Mouse (Mus musculus) fat pad, adult 2 months (tissue): ENCODE data around the gene 4430402I18Rik.
A peak's percentile ranks its signal among the peaks of the same experiment; 100 is the strongest.

ENCODE experiments used
- DNase-seq: peaks from one replicate; pipeline ENCODE4 v3.0.0-alpha.2; 2011; ENCODE audit warnings: low read depth, low spot score; ENCODE audit errors: extremely low read depth

The 4430402I18Rik gene

DNA sequence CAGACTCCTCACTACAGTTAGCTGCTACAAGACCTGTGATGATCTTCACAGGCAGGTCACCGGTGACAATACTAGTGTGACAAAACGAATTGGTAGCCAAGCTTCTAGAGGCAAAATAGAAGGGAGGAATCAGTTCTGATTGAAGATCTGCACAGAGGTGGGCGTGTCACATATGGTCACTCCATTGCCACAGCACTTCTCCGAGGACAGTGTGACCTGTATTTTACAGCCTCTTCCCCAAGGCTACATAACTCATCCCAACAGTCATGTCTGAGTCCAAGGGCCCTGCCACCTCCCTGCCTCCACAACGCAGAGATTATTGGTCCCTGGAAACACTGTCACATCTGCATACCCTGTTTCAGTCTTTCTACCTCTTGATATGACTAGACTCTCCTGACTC, 1.6 kb upstream of the 4430402I18Rik start:
- no peak for DNase-seq

DNA sequence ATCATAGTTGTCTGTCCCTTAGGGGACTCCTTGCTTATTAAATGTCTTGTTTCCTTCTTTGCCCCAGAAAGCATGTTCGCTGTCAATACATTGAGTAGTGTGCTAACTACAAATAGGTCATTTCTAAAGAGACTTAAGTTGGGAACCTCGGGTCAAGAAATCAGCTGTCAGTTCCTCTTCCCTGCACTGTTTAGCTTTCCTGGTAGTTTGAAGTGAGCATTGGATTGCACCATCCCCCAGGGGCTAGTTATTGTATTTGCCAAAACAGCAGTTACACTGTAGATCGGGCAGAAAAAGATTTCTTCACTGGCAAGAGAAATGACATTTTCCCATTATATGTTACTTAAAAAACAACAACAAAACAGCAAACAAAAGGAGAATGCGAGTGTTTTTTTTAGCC, 578 bp upstream of the 4430402I18Rik start:
- no peak for DNase-seq

GRCm38 (mm10) chr19:28964552-28964903, 3.1 kb downstream of the 4430402I18Rik start:
- DNase-seq: no peak

- no peak for DNase-seq
These were observed 3.6 kb downstream of the 4430402I18Rik start, which contains the start of gene Plpp6 for GRCm38 (mm10) chr19:28963842-28964551. Gene Plpp6, plus strand, starts transcription at chr19:28963953.

DNA sequence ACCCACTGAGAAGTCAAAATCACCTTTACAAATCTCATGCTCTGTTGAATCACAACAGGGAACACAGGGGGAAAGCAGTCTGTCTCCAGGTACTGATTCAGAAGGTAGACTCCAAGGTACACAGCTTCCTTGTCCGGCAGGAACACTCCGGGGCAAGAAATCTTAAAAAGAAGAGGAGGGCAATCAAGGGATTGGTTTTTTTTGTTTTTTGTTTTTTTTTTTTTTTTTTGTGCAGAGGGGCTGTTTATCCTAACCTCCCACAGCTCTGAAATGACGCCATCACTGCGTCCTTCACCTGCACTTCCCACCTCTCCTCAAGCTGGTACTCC, 4.1 kb downstream of the 4430402I18Rik start:
- DNase-seq: peak; percentile 71

DNA sequence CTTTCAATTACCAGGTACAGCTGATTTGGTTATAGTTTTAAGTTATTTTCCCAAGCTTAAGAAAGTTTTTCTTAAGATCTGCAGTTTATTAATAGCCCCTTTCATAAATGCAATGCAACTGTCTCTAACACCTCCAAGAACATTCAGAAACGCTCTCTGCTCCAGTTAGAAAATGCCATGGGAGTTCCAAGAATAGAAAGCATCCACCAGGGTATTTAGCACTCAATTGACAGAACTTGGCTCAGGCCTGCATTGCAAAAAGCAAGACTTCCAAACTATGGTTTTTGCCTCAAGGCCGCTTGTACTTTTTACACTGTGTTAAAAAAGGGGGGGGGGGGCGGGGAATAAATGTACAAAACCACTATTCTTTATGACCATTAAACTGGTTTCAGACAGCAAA, 4.5 kb downstream of the 4430402I18Rik start:
- no peak for DNase-seq

DNA sequence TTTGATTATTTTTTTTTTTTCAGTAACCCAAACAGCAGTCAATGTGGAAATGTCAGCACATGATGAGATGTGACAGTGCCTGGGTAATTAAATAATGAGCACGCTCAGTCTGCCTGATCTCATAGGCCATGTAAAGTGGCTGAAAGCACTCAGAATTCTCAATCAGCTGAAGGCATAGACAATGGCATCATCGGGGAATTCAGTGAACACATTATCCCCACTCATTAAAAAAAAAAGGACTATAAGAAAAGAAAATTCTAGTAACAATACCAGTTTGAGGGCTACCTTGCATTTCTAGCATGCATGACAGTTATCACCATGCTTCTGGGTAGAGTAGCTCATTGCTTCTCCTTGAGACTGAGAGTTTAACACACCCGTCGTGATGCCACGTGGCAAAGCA, 16.3 kb downstream of the 4430402I18Rik start:
- no peak for DNase-seq

DNA sequence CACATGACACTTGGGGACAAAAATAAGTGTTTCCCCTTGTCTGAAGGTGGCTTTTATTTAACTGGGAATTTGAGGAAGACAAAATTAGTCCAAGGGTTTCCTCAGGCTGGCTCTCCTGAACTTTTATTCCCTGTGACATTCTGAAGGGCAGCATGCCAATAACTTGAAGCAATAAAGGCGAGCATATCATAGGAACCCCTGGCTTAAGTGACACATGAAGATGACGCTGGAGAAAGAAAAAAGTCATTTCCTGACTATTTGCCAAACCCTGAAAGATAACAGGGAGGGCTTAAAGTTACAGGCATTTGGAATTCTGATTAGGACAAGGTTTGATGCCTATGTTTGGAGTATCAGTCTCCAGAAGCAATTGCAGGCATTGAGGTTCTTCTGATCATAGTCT, 20.3 kb downstream of the 4430402I18Rik start:
- no peak for DNase-seq

GRCm38 (mm10) chr19:28946782-28947181, 20.8 kb downstream of the 4430402I18Rik start:
- DNase-seq: no peak

DNA sequence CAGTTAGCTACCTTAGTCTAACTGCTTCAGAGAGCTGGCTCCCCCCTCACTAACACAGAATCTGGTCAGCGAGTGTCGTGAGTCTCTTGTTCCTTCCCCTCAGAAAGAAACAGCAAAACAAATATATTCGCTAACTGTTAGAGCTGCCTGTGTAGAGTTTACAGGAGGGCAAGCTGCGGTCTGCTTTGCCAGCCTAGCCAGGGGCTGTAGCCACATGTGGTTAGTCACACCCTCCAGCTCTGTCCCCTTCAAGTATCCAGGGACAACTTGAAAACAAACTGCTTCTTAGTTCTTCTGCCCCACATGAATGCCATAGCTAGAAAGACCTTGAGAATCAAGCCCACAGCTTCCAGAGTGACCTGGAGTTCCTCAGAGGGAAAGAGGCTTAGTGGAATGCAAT, 26.3 kb downstream of the 4430402I18Rik start:
- DNase-seq: no peak

DNA sequence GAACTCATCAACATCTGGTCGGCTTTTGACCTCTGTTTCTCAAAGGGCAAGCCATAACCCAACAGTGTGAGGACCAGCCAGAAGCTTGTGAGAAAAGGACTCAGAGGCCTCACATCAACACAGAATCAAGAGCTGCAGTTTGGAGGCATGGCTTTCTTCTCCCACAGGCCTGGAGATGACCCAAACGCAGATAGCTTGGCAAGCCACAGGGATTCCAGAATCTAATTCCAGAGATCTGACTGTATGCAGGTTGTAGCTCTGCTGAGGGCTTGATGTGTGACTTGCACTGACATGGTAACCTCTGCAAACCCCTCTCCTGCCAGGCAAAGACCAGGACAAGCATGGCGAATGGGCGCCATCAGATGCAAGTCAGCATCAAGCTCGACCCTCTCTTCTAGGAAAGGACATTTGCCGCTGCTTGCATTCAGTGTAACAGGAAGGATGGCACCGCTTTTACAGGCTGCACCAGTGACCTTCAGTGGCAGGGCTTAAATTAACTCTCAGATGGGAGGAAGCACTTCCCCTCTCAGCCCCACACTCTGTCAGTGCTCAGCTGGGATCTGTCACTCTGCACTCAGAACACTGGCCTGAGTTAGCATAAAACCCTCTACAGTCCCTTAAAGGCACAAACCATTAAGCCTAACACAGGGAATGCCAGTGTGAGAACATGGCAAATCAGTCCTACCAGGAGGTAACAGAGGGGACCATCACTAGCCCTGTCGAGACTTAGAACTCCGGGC, 27.3 kb downstream of the 4430402I18Rik start:
- no peak for DNase-seq

- no peak for DNase-seq
These were observed 32.7 kb downstream of the 4430402I18Rik start for GRCm38 (mm10) chr19:28934897-28935296.

DNA sequence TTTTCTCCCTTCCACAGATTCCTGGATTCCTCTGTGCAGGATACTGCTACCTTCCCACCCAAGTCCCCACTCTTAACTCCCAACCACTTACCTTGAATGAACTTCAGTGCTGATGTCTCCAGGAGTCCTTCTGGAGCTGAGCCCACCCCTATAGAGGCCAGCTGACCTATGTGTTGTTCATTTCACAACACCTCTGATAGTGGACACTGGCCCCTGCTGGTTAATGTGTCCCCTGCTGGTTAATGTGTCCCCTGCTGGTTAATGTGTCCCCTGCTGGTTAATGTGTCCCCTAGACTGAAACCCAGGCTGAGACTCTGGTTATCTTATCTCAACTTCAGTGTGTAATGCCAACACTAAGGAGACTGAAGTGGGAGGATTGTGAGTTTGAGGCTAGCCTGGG, 38.6 kb downstream of the 4430402I18Rik start:
- no peak for DNase-seq

DNA sequence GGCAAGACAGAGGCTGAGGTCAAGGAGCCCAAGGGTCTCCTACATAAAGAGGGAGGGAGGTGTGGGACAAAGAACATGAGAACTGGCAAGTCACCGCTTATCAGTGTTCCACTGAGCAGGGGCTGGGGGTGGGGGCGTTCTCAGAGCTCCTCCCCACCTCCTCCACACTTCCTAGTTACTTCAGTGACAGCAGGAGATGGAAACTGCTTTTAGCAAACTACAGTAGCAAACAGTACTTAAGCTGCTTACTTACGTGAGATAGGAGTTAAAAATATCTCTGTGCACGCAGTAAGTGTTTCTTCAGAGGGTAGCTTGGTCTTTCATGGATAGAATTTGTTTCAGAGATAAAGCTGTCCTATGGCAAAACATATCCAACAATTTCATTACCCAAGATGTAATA, 40.2 kb downstream of the 4430402I18Rik start:
- no peak for DNase-seq

DNA sequence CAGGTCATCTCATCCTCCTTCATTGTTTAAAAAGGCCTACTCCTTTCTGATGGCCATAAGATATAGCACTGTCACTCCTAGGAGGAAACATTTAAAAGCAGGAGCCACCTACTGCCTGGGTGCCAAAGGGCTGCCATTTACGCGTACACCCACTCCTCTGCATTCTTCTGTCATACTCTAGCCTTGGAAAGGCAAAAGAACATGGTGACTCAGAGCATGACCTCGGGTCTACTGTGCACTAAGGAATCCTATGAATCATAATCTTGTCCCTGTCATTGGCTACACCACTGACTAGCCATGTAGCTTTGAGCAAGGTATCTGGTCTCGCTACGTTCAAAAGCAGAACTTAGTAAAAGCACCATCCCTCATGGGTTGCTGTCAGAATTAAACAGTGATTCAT, 41.2 kb downstream of the 4430402I18Rik start:
- DNase-seq: no peak

DNA sequence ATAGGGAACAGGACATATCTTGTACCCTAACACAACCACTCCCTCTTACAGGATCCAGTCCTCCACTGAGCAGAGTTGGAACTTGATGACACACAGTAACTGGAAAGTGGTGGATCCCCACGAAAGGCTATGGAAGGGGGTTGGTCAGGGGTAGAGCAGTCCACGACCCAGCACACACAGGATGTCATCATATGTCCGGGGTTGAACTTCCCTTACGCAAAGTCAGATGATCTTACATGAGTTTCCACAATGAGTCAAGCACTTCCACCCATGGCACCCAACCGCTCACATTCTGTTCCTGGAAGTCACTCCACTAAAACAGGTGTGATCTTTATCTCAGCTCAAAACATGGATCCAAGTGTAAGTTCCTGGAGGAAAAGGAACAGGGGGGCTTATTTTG, 49.8 kb downstream of the 4430402I18Rik start:
- DNase-seq: no peak

GRCm38 (mm10) chr19:28916492-28916891, 51.1 kb downstream of the 4430402I18Rik start:
- no peak for DNase-seq

DNA sequence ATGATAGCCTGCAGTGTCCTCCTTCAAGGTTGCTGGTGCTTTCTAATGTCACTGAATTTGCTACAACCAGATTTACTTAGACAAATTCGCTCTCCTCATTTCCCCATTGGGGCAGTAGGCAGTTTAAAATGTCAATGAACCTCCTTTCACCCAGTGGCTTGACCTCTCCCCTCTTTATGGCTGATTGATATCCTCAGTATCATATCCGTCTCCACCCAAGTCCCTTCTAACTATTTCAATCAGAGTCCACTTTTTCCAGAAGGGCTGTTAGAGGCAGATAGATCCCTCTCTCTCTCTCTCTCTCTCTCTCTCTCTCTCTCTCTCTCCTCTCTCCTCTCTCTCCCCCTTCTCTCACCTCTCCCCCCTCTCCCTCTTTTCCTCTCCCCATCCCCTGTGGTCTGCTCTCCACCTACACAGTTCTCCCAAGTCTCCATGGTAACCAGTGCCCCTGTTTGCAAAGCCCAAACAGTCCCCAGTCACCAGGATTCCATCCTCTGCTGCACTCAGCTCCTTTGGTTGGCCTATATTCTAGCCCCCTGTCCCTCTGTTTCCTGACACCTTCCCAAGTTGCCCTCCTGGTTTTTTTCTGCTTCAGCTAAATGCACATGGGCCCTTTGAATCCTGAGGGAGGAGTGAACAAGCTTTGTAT, 51.9 kb downstream of the 4430402I18Rik start:
- no peak for DNase-seq

DNA sequence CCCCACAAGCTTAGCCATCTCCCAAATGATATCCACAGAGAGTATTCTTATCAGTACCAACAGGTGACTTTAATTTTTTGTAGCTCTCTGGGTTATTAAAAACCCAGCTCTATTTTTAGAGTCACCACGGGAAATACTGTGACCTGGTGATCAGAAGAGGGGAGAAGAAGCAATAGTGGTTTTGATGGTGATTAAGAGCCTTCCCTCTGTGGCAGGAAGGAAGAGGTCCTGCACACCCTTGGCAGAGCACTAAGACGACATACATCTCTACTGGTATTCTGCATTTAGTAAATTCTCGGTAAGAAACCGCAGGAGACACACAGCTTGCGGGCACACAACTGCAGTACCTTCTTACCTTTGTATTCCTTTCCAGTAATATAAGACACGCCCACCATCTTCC, 53.0 kb downstream of the 4430402I18Rik start:
- no peak for DNase-seq

- peak; percentile 21 for DNase-seq
These were observed 58.9 kb downstream of the 4430402I18Rik start for GRCm38 (mm10) chr19:28908693-28909092.

DNA sequence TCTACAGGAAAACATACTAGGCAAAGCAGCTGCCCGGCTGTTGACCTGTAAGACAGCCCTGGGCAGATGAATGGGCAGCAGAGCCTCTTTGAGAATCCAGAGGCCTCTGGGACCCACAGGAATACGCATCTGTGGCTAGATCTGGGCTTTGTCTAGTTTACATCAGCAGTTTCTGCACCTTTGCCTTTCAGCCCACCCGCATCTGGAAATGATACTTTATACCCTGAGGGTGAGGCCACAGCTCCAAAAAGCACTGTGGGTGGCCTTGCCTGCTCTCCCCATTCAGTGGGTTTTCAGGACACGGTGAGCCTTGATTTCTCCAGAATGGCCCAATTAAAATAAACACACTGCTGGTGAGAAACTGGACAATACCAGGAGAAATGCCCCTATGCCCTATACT, 59.4 kb downstream of the 4430402I18Rik start:
- no peak for DNase-seq

GRCm38 (mm10) chr19:28903536-28904119, 64.0 kb downstream of the 4430402I18Rik start:
- DNase-seq: no peak
